ENCODE assay signal across 9 mouse cellular contexts in the genomic region with DNA sequence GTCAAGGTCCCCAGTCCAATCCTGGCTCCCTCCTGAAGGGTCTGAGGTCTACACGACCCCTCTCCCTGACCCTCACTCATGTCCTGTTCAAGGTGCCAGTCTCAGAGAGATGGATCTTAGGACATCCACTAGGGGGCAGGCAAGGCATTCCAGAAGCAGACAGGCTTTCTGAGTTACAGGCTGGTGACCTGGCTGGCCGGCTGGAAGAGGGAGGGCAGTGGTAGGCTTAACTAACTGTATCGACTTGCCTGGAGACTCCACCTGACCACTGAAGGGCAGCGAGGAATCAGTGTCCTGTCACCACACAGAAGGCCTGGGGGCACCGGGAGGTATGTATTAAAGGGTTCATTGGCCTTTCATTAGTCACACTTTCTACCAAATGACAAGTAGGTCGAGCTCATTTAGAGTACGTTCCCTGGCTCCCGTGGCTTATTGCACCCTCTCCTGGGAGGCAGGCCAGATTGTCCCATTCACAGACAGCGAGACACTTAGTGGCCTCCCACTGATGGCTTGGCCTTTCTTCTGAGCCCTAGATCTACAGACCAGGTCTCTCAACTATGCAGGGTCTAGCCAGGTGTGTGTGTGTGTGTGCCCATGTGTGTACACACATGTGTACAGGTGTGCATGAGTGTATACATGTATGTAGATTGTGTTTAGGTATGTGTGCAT. TPM values are rescaled to one million over a fixed set of nuclear protein-coding genes. Genes with fewer than 3 reads are reported as not detected.
DNase-seq lines count a peak whose midpoint lies in the region; ATAC-seq and TF ChIP-seq lines count a peak whose summit lies in the region.
"Had no signal": no experiment of that assay in that cellular context is flagged by ENCODE, and none has a peak within 500 bp of the region (broad histone marks: within the 10 kb centered on the region; RNA-seq: fewer than 3 reads in every experiment).

No protein-coding gene starts in this region.

- H3K27me3 ChIP-seq in forebrain, embryonic 12.5 days: peaks cover 20% of the 10 kb centered on the region
- H3K27me3 ChIP-seq in lung, embryonic 14.5 days (ENCODE audit: insufficient read depth, low read length): no peaks in the 10 kb centered on the region

- no peaks in the 10 kb centered on the region for H3K9me3 ChIP-seq in forebrain, embryonic 12.5 days
- H3K9me3 ChIP-seq in lung, embryonic 14.5 days (ENCODE audit: low read depth, low read length): no peaks in the 10 kb centered on the region
- H3K9me3 ChIP-seq: limb, embryonic 15.5 days had no signal

- peak; percentile 100 for TF ChIP-seq CTCF in lung, embryonic 14.5 days (IDR thresholded peaks at IDR 0.05; ENCODE audit: low read depth)

- H3K4me2 ChIP-seq in forebrain, embryonic 12.5 days: no peak overlapping the region
- no peak overlapping the region for H3K4me2 ChIP-seq in lung, embryonic 14.5 days
- H3K4me2 ChIP-seq: limb, embryonic 15.5 days had no signal

- no peak overlapping the region for H3K27ac ChIP-seq in forebrain, embryonic 12.5 days
- no peak overlapping the region for H3K27ac ChIP-seq in lung, embryonic 14.5 days (ENCODE audit: low read depth)

- no peak overlapping the region for H3K9ac ChIP-seq in forebrain, embryonic 12.5 days
- H3K9ac ChIP-seq in lung, embryonic 14.5 days: no peak overlapping the region
- H3K9ac ChIP-seq: limb, embryonic 15.5 days had no signal

- intact Hi-C loops in heart, postnatal 10 days (cut with DNase I): loop anchor here (1.0 to 10.0 kb wide), 5 partner anchors 108 to 604 kb away; no protein-coding TSS in a partner anchor

- 20% methylated on average over 9 of the region's 9 CpGs for WGBS in forebrain, embryonic 12.5 days
- 13% methylated on average over 9 of the region's 9 CpGs for WGBS in lung, embryonic 14.5 days

- ATAC-seq in forebrain, embryonic 12.5 days (ENCODE audit: low FRiP score): peak; percentile 57; the same call in 1 of the 2 replicates
- peak; percentile 55 for ATAC-seq in lung, embryonic 14.5 days (ENCODE audit: insufficient read depth)
- ATAC-seq in neutrophil, adult 5-6 weeks (ENCODE audit: extremely low read depth, insufficient number of reproducible peaks, low FRiP score, poor library complexity, severe bottlenecking): peak; percentile 42; the same call in 1 of the 2 replicates

- no peak overlapping the region for H3K4me3 ChIP-seq in forebrain, embryonic 12.5 days (replicated peaks)
- H3K4me3 ChIP-seq in lung, embryonic 14.5 days (ENCODE audit: low read depth, low read length): no peak overlapping the region
- H3K4me3 ChIP-seq: limb, embryonic 15.5 days had no signal

- H3K36me3 ChIP-seq in forebrain, embryonic 12.5 days (replicated peaks): no peaks in the 10 kb centered on the region
- H3K36me3 ChIP-seq in lung, embryonic 14.5 days (ENCODE audit: insufficient read depth): no peaks in the 10 kb centered on the region
- H3K36me3 ChIP-seq: limb, embryonic 15.5 days had no signal

- H3K4me1 ChIP-seq in forebrain, embryonic 12.5 days: peaks cover 4% of the 10 kb centered on the region; the same call in 1 of the 2 replicates
- H3K4me1 ChIP-seq in lung, embryonic 14.5 days (ENCODE audit: insufficient read depth): peaks cover 14% of the 10 kb centered on the region

- DNase-seq in ES-CJ7 (ENCODE audit: low read depth, low spot score): peak; percentile 62
- peak; percentile 69 for DNase-seq in c-Kit-positive CD71-negative TER-119-negative erythroid progenitor cells, embryonic 14.5 days (ENCODE audit: low read depth)
- DNase-seq in heart, postnatal 10 days: peak; percentile 90 to 93
- DNase-seq in kidney, postnatal 25 days: peak; percentile 87 to 89
- DNase-seq in lung, embryonic 14.5 days: peak; percentile 92
- peak; percentile 40 to 63 for DNase-seq in thymus, adult 18-20 months

RNA-seq across cellular contexts. Expression of gene Lrrc32, which starts 7.9 kb away (rescaled TPM):
- 3.2 and 3.4 TPM in 2 replicates for polyA plus RNA-seq in forebrain, embryonic 12.5 days (2016; fragmentation: Nextera tagmentation; extraction: Ambion mirVana)
- 10 to 100 TPM; 17.9 to 18.7 TPM for total RNA-seq in heart, postnatal 10 days (2021)
- 7.2 and 7.3 TPM in 2 replicates for polyA plus RNA-seq in lung, embryonic 14.5 days (2014; fragmentation: Nextera tagmentation; extraction: Ambion mirVana)
- total RNA-seq in neutrophil, adult 5-6 weeks (2017): 0.25 and 0.93 TPM in 2 replicates

RNA-seq across cellular contexts. Expression of gene Gucy2d, which starts 41.0 kb away (rescaled TPM):
- not detected in 2 replicates for polyA plus RNA-seq in forebrain, embryonic 12.5 days (2016; fragmentation: Nextera tagmentation; extraction: Ambion mirVana)
- under 1 TPM; 0.12 to 0.41 TPM for total RNA-seq in heart, postnatal 10 days (2021)
- not detected in 2 replicates for polyA plus RNA-seq in lung, embryonic 14.5 days (2014; fragmentation: Nextera tagmentation; extraction: Ambion mirVana)
- not detected in 2 replicates for total RNA-seq in neutrophil, adult 5-6 weeks (2017)
- polyA plus RNA-seq: limb, embryonic 15.5 days had no signal
